Mouse (Mus musculus): ENCODE measurements around the gene 1110008P14Rik. TPM values are rescaled to one million over a fixed set of nuclear protein-coding genes. Genes with fewer than 3 reads are reported as not detected.
"Not testable (repeated sequence)": the region's sequence is repeated elsewhere in the genome, so short reads cannot be mapped to it uniquely, and the experiment has no call there.

Gene 1110008P14Rik
- polyA plus RNA-seq, 1 experiment from 2014 or later: 49.4 TPM

- no peak overlapping the region for H3K4me3 ChIP-seq (ENCODE audit: low read depth, low read length)
- peaks cover 12% of the 10 kb centered on the region for H3K36me3 ChIP-seq (ENCODE audit: control insufficient read depth, insufficient read depth, low read length)
- H3K4me2 ChIP-seq: no peak overlapping the region
- DNase-seq (ENCODE audit: low spot score, missing footprints) (no peak), ATAC-seq (ENCODE audit: low FRiP score) (no peak)
- H3K27me3 ChIP-seq (ENCODE audit: control insufficient read depth, insufficient read depth, low read length): peaks cover 5% of the 10 kb centered on the region
- H3K9ac ChIP-seq (ENCODE audit: low read length): no peak overlapping the region
- 89% methylated on average over 7 of the region's 7 CpGs for WGBS
- H3K4me1 ChIP-seq (ENCODE audit: control insufficient read depth, insufficient read depth, low read length): peaks cover 5% of the 10 kb centered on the region; the same call in 1 of the 2 replicates
- H3K9me3 ChIP-seq (ENCODE audit: control insufficient read depth, low read length): no peaks in the 10 kb centered on the region
- H3K27ac ChIP-seq (ENCODE audit: low read depth, low read length): no peak overlapping the region
Observed at GRCm38 (mm10) chr2:32380001-32380500, 1.7 kb downstream of the 1110008P14Rik start.

DNA sequence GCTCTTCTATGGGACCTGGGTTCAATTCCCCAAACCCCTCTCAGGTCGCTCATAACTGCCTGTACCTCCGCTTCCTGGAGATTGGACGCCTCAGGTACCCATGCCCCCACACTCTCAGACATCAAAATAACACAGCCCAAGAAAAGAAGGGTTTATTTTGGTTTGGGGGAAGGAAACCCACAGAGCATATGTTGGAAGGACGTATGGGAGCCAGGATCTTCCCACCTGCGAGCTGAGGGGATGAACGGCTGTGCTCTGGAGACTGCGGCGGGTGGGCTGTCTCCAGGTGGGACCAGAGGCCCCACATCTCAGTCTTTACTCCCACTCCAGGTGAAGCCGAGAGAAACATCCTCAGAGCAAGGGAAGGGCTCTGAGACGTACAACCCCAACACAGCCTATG, 4.8 kb downstream of the 1110008P14Rik start:
- WGBS: 93% methylated on average over 10 of the region's 10 CpGs
- H3K27ac ChIP-seq (ENCODE audit: low read depth, low read length): no peak overlapping the region
- DNase-seq (ENCODE audit: low spot score, missing footprints) (no peak), ATAC-seq (ENCODE audit: low FRiP score) (no peak)
- no peak overlapping the region for H3K4me3 ChIP-seq (ENCODE audit: low read depth, low read length)
- no peaks in the 10 kb centered on the region; the same call in 1 of the 2 replicates for H3K27me3 ChIP-seq (ENCODE audit: control insufficient read depth, insufficient read depth, low read length)
- H3K9me3 ChIP-seq (ENCODE audit: control insufficient read depth, low read length): no peaks in the 10 kb centered on the region
- no peak overlapping the region for H3K9ac ChIP-seq (ENCODE audit: low read length)
- H3K4me1 ChIP-seq (ENCODE audit: control insufficient read depth, insufficient read depth, low read length): peaks cover 5% of the 10 kb centered on the region; the same call in 1 of the 2 replicates
- H3K4me2 ChIP-seq: no peak overlapping the region
- peaks cover 18% of the 10 kb centered on the region for H3K36me3 ChIP-seq (ENCODE audit: control insufficient read depth, insufficient read depth, low read length)

GRCm38 (mm10) chr2:32375317-32375940, 6.3 kb downstream of the 1110008P14Rik start:
- Histone ChIP-seq H3K4me1 (ENCODE audit: control insufficient read depth, insufficient read depth, low read length) (no peaks in the 10 kb centered on the region), H3K9ac (ENCODE audit: low read length) (no peak overlapping the region), H3K4me2 (no peak overlapping the region), H3K4me3 (ENCODE audit: low read depth, low read length) (no peak overlapping the region), H3K27ac (ENCODE audit: low read depth, low read length) (no peak overlapping the region), H3K36me3 (ENCODE audit: control insufficient read depth, insufficient read depth, low read length) (peaks cover 26% of the 10 kb centered on the region), H3K9me3 (ENCODE audit: control insufficient read depth, low read length) (no peaks in the 10 kb centered on the region), H3K27me3 (ENCODE audit: control insufficient read depth, insufficient read depth, low read length) (no peaks in the 10 kb centered on the region; the same call in 1 of the 2 replicates)
- no peak for ATAC-seq (ENCODE audit: low FRiP score)
- 90% methylated on average over 13 of the region's 13 CpGs for WGBS
- DNase-seq (ENCODE audit: low spot score, missing footprints): no peak

DNA sequence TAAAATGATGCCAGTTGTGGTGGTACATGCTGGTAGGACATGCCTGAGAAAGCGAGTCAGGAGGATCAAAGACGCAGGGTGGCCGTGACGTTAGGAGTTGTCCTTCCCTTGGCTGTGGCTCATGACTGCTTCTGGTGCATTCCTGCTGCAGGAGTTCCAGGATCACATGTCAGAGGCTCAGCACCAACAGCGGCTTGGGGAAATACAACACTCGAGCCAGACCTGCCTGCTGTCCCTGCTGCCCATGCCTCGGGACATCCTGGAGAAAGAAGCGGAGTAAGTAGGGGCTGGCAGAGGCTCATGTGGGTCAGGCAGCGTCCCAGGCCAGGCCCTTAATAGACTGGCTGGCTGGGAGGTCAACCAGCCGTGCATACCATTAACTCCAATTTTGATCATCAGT, 7.5 kb downstream of the 1110008P14Rik start:
- H3K9ac ChIP-seq (ENCODE audit: low read length): no peak overlapping the region
- ATAC-seq (ENCODE audit: low FRiP score) (no peak), DNase-seq (ENCODE audit: low spot score, missing footprints) (no peak)
- H3K4me3 ChIP-seq (ENCODE audit: low read depth, low read length): no peak overlapping the region
- WGBS: 92% methylated on average over 10 of the region's 10 CpGs
- H3K36me3 ChIP-seq (ENCODE audit: control insufficient read depth, insufficient read depth, low read length): peaks cover 31% of the 10 kb centered on the region
- H3K9me3 ChIP-seq (ENCODE audit: control insufficient read depth, low read length): no peaks in the 10 kb centered on the region
- no peaks in the 10 kb centered on the region for H3K4me1 ChIP-seq (ENCODE audit: control insufficient read depth, insufficient read depth, low read length)
- no peak overlapping the region for H3K27ac ChIP-seq (ENCODE audit: low read depth, low read length)
- H3K27me3 ChIP-seq (ENCODE audit: control insufficient read depth, insufficient read depth, low read length): no peaks in the 10 kb centered on the region
- no peak overlapping the region for H3K4me2 ChIP-seq

DNA sequence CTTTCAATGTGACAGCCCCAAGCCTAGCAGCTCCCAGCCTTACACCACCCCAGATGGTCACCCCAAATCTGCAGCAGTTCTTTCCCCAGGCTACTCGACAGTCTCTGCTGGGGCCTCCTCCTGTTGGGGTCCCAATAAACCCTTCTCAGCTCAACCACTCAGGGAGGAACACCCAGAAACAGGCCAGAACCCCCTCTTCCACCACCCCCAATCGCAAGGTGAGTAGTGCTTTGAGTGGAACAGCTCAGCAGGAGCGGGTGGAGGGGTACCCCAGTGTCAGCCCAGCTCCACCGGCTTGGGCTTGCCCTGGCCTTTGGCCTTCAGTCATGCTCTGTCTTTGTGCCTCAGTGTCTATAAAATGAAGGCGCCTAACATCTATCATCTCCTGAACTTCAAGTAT, 14.4 kb downstream of the 1110008P14Rik start:
- H3K9ac ChIP-seq (ENCODE audit: low read length): no peak overlapping the region
- 92% methylated on average over 5 of the region's 5 CpGs for WGBS
- peaks cover 22% of the 10 kb centered on the region for H3K36me3 ChIP-seq (ENCODE audit: control insufficient read depth, insufficient read depth, low read length)
- DNase-seq (ENCODE audit: low spot score, missing footprints) (no peak), ATAC-seq (ENCODE audit: low FRiP score) (no peak)
- peaks cover 7% of the 10 kb centered on the region for H3K4me1 ChIP-seq (ENCODE audit: control insufficient read depth, insufficient read depth, low read length)
- no peak overlapping the region for H3K4me3 ChIP-seq (ENCODE audit: low read depth, low read length)
- H3K27ac ChIP-seq (ENCODE audit: low read depth, low read length): no peak overlapping the region
- no peak overlapping the region for H3K4me2 ChIP-seq
- no peaks in the 10 kb centered on the region for H3K27me3 ChIP-seq (ENCODE audit: control insufficient read depth, insufficient read depth, low read length)
- H3K9me3 ChIP-seq (ENCODE audit: control insufficient read depth, low read length): no peaks in the 10 kb centered on the region

- WGBS: 89% methylated on average over 8 of the region's 8 CpGs
- peak overlapping the region; percentile 90; the same call in 1 of the 2 replicates for H3K4me2 ChIP-seq
- H3K9me3 ChIP-seq (ENCODE audit: control insufficient read depth, low read length): no peaks in the 10 kb centered on the region
- H3K4me3 ChIP-seq (ENCODE audit: low read depth, low read length): no peak overlapping the region; the same call in 1 of the 2 replicates
- peak overlapping the region; percentile 93 for H3K9ac ChIP-seq (ENCODE audit: low read length)
- H3K27ac ChIP-seq (ENCODE audit: low read depth, low read length): no peak overlapping the region
- ATAC-seq (ENCODE audit: low FRiP score): no peak
- peaks cover 7% of the 10 kb centered on the region; the same call in 1 of the 2 replicates for H3K27me3 ChIP-seq (ENCODE audit: control insufficient read depth, insufficient read depth, low read length)
- DNase-seq (ENCODE audit: low spot score, missing footprints): no peak
- H3K4me1 ChIP-seq (ENCODE audit: control insufficient read depth, insufficient read depth, low read length): peaks cover 13% of the 10 kb centered on the region
- peaks cover 7% of the 10 kb centered on the region for H3K36me3 ChIP-seq (ENCODE audit: control insufficient read depth, insufficient read depth, low read length)
Observed at GRCm38 (mm10) chr2:32364121-32364520, 17.6 kb downstream of the 1110008P14Rik start.

GRCm38 (mm10) chr2:32363376-32364106, 18.2 kb downstream of the 1110008P14Rik start:
- peak; percentile 89 for DNase-seq (ENCODE audit: low spot score, missing footprints)
- peak overlapping the region; percentile 79 for H3K4me3 ChIP-seq (ENCODE audit: low read depth, low read length)
- H3K36me3 ChIP-seq (ENCODE audit: control insufficient read depth, insufficient read depth, low read length): peaks cover 7% of the 10 kb centered on the region
- H3K9ac ChIP-seq (ENCODE audit: low read length): peak overlapping the region; percentile 93
- peak overlapping the region; percentile 90 for H3K4me2 ChIP-seq
- peaks cover 7% of the 10 kb centered on the region; the same call in 1 of the 2 replicates for H3K27me3 ChIP-seq (ENCODE audit: control insufficient read depth, insufficient read depth, low read length)
- peak overlapping the region; percentile 64 for H3K27ac ChIP-seq (ENCODE audit: low read depth, low read length)
- peak; percentile 31; the same call in 1 of the 2 replicates for ATAC-seq (ENCODE audit: low FRiP score)
- no peaks in the 10 kb centered on the region for H3K9me3 ChIP-seq (ENCODE audit: control insufficient read depth, low read length)
- peaks cover 13% of the 10 kb centered on the region for H3K4me1 ChIP-seq (ENCODE audit: control insufficient read depth, insufficient read depth, low read length)
- WGBS: 12% methylated on average over 19 of the region's 19 CpGs

GRCm38 (mm10) chr2:32362817-32363340, 18.9 kb downstream of the 1110008P14Rik start:
- ATAC-seq (ENCODE audit: low FRiP score): peak; percentile 81
- Histone ChIP-seq H3K9me3 (ENCODE audit: control insufficient read depth, low read length) (no peaks in the 10 kb centered on the region), H3K4me3 (ENCODE audit: low read depth, low read length) (peak overlapping the region; percentile 79), H3K27ac (ENCODE audit: low read depth, low read length) (peak overlapping the region; percentile 64), H3K4me2 (peak overlapping the region; percentile 90), H3K27me3 (ENCODE audit: control insufficient read depth, insufficient read depth, low read length) (peaks cover 7% of the 10 kb centered on the region; the same call in 1 of the 2 replicates), H3K36me3 (ENCODE audit: control insufficient read depth, insufficient read depth, low read length) (peaks cover 7% of the 10 kb centered on the region), H3K4me1 (ENCODE audit: control insufficient read depth, insufficient read depth, low read length) (peaks cover 13% of the 10 kb centered on the region), H3K9ac (ENCODE audit: low read length) (peak overlapping the region; percentile 93)
- peak; percentile 100 for DNase-seq (ENCODE audit: low spot score, missing footprints)
- under 1% methylated on average over 53 of the region's 53 CpGs for WGBS

- H3K27ac ChIP-seq (ENCODE audit: low read depth, low read length); DNase-seq (ENCODE audit: low spot score, missing footprints); ATAC-seq (ENCODE audit: low FRiP score); H3K36me3 ChIP-seq (ENCODE audit: control insufficient read depth, insufficient read depth, low read length); H3K9me3 ChIP-seq (ENCODE audit: control insufficient read depth, low read length); H3K27me3 ChIP-seq (ENCODE audit: control insufficient read depth, insufficient read depth, low read length): not testable (repeated sequence)
- Histone ChIP-seq H3K4me1 (ENCODE audit: control insufficient read depth, insufficient read depth, low read length) (peaks cover 13% of the 10 kb centered on the region), H3K4me3 (ENCODE audit: low read depth, low read length) (peak overlapping the region; percentile 79), H3K9ac (ENCODE audit: low read length) (peak overlapping the region; percentile 93), H3K4me2 (peak overlapping the region; percentile 90)
- whole genome bisulfite sequencing: 45% methylated on average over 5 of the region's 5 CpGs
Observed at GRCm38 (mm10) chr2:32362274-32362673, 19.5 kb downstream of the 1110008P14Rik start.
